Mouse (Mus musculus) hindbrain, embryonic 13.5 days (tissue): Measurements from ENCODE around the gene Cyld. TPM values are rescaled to one million over a fixed set of nuclear protein-coding genes. Genes with fewer than 3 reads are reported as not detected.

ENCODE experiments used
- ATAC-seq: fragments of 200-750 bp; cut with Nextera tagmentation; 2 replicates; pipeline ENCODE4 v1.8.0; 2017; ENCODE audit warnings: moderate TSS enrichment; ENCODE audit not compliant: low FRiP score
- H3K27ac ChIP-seq: fragments of 300-500 bp; sonication (generic); 2 replicates; pipeline ENCODE4 v1.5.1; 2015; ENCODE audit warnings: inconsistent platforms, mild to moderate bottlenecking, moderate library complexity
- H3K27me3 ChIP-seq: fragments of 300-500 bp; sonication (generic); 2 replicates; pipeline ENCODE4 v1.6.1; 2015; ENCODE audit warnings: mild to moderate bottlenecking, inconsistent platforms
- H3K36me3 ChIP-seq: fragments of 300-500 bp; sonication (generic); 2 replicates; pipeline ENCODE4 v1.6.1; 2015; ENCODE audit warnings: mild to moderate bottlenecking, inconsistent platforms
- H3K4me1 ChIP-seq: fragments of 300-500 bp; sonication (generic); replicated peaks from 2 replicates; pipeline ENCODE4 v1.6.1; 2015; ENCODE audit warnings: inconsistent platforms
- H3K4me2 ChIP-seq: fragments of 300-500 bp; sonication (generic); 2 replicates; pipeline ENCODE4 v1.6.1; 2015; ENCODE audit warnings: inconsistent platforms, mild to moderate bottlenecking, moderate library complexity
- H3K4me3 ChIP-seq: fragments of 300-500 bp; sonication (generic); 2 replicates; pipeline ENCODE4 v1.5.1; 2015; ENCODE audit warnings: mild to moderate bottlenecking, inconsistent platforms
- H3K9ac ChIP-seq: fragments of 300-500 bp; sonication (generic); 2 replicates; pipeline ENCODE4 v1.6.1; 2015; ENCODE audit warnings: mild to moderate bottlenecking, inconsistent platforms
- H3K9me3 ChIP-seq: fragments of 300-500 bp; sonication (generic); 2 replicates; pipeline ENCODE4 v1.6.1; 2016; ENCODE audit warnings: inconsistent platforms
- WGBS: fragments of 180-500 bp; shearing (Covaris S2); methylation state at CpG from one replicate; pipeline ENCODE4 v1.1.7; 2015; 5-methylcytosine and 5-hydroxymethylcytosine counted together
- polyA plus RNA-seq: library from polyadenylated mRNA; unstranded; fragments of >200 nt; fragmentation: Nextera tagmentation; extraction: Ambion mirVana; gene quantifications from 2 replicates; pipeline ENCODE4 v1.2.1, GENCODE M21; 2015

Cyld gene
- polyA plus RNA-seq, 1 experiment from 2014 or later, result 16.2 TPM

DNA sequence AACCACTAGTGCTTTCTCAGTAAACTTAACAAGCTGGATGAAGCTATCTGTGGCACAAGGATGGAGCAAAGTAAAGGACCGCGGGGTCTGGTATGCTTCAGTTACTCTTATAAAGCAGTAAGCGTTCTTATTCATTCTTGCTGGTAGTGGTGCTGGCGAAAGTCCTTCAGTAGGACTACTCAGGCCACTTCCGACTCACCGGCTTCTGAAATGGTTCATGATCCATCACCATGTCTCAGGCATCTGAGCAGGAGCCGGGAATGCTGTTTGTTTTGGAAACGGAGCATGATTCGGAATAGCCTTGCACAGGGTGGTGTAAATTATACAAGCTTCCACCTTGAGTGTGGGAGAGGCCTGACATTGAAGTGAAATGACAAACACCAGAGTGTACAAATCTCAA lies 99.8 kb downstream of the Cyld start:
- no peak overlapping the region for H3K27ac ChIP-seq
- no peak for ATAC-seq
- no peak overlapping the region for H3K4me3 ChIP-seq
- H3K4me1 ChIP-seq, result peaks cover 31% of the 10 kb centered on the region
- no peak overlapping the region for H3K4me2 ChIP-seq
- H3K9ac ChIP-seq, result no peak overlapping the region
- H3K27me3 ChIP-seq, result no peaks in the 10 kb centered on the region
- H3K36me3 ChIP-seq, result no peaks in the 10 kb centered on the region
- H3K9me3 ChIP-seq, result no peaks in the 10 kb centered on the region
- 90% methylated on average over 9 of the region's 9 CpGs for WGBS

Other genes starting within 250 kb of the Cyld start
- gene Nkd1, start 175.7 kb upstream of the Cyld start, polyA plus RNA-seq, result 53.8 and 76.0 TPM in 2 replicates
- gene Snx20, start 60.9 kb upstream of the Cyld start, polyA plus RNA-seq, result 1.2 and 1.3 TPM in 2 replicates
- gene Nod2, start 49.7 kb upstream of the Cyld start, polyA plus RNA-seq, result 0.08 and 0.12 TPM in 2 replicates